ENCODE assay signal across 1 mouse cellular context in genomic region chr6:43278247-43278646, GRCm38 (mm10).
TF ChIP-seq lines count a peak whose summit lies in the region.

No protein-coding gene starts in this region.

TF ChIP-seq in CH12.LX, 34 proteins besides CTCF, POLR2A, EP300 and RAD21:
- TF ChIP-seq POLR2AphosphoS2 (IDR thresholded peaks at IDR 0.05; ENCODE audit: low read depth, low read length) (no peak), SMC3 (IDR thresholded peaks at IDR 0.05; ENCODE audit: low read depth, low read length) (peak; percentile 55)
